Mouse (Mus musculus) kidney, postnatal 10 days (tissue): ENCODE measurements around the gene Dhx9.
"Not testable (repeated sequence)": the region's sequence is repeated elsewhere in the genome, so short reads cannot be mapped to it uniquely, and the experiment has no call there.

Experiments used
- DNase-seq: peaks from one replicate; pipeline ENCODE4 v3.0.0; 2021; ENCODE audit warnings: mixed read lengths

Gene Dhx9

DNA sequence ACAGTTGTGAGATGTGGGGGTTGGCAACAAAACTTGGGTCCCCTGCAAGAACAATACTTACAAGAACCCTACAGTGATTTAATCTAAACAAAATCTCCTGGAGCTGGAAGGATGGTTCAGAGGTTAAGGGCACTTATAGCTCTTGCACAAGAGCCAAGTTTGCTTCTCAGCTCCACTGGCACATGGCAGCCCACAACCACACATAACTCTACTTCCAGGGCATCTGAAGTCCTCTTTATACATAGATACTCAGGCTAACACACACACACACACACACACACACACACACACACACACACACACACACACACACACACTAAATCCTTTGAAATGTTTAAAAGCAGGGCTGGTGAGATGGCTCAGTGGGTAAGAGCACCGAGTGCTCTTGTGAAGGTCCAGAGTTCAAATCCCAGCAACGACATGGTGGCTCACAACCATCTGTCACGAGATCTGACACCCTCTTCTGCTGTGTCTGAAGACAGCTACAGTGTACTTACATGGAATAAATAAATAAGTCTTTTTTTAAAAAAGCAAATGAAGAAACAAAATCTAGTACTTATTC is 71.1 kb downstream of the Dhx9 start:
- not testable (repeated sequence) for DNase-seq

DNA sequence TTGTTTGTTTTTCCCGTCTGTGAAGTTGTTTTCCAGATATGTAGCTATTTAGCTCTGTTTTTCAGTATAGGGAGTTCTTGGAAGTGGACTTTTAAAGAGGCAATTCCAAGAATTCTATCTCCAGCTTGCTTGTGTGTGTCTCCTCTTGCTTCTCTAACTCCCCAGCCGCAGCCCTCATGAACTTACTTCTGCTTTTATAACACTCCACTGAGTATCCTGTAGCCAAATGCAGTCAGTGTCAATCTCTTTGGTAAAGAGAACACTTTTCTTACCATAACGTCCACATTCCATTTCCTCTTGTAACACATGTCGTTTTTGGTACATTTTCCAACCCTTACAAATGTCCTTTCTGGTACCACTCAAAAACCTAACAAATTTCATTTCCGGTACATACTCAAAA is 71.7 kb downstream of the Dhx9 start:
- not testable (repeated sequence) for DNase-seq

DNA sequence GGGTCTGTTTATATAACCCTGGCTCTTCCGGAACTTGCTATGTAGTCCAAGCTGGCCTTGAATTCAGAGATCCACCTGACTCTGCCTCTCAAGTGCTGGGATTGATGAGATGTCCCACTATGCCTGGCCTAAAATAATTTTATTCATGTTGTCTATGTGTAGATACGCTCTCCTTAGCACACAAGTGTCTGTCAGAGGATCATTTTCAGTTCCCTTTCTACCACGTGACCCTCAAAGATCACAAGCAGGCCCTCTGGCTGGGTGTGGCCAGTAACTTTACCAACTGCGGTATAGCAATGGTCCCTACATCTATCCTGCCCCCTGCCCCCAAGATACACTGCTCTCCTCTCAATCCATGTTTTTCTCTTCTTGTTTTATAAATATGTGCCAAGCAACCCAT is 72.5 kb downstream of the Dhx9 start:
- DNase-seq, result no peak

DNA sequence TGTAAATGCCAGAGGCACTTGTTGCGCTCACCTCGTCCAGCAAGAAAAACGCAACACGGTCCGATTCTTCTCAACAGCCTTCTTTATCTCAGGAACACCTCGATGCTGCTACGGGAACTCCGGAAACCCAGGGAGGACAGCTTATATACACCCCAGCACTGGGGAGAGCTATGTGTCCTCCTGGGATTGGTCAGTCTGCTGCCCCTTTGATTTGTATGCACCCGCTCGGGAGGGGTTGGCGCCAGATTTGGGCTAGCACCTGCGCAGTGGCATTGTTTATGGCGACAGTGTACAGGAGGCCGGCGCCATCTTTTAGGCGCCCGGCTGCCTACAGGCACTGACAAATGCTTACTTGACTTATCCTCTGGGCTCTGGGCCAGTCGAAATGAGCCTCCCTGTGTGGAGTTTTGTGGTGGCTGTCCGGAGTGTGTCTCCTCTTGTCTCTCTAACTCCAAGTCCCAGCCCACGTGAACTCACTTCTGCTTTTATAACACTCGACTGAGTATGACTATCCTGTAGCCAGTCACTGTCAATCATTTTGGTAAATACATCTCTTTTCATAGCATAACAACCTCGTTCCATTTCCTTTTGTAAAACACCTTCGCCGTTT is 73.2 kb downstream of the Dhx9 start:
- peak; percentile 43 for DNase-seq

DNA sequence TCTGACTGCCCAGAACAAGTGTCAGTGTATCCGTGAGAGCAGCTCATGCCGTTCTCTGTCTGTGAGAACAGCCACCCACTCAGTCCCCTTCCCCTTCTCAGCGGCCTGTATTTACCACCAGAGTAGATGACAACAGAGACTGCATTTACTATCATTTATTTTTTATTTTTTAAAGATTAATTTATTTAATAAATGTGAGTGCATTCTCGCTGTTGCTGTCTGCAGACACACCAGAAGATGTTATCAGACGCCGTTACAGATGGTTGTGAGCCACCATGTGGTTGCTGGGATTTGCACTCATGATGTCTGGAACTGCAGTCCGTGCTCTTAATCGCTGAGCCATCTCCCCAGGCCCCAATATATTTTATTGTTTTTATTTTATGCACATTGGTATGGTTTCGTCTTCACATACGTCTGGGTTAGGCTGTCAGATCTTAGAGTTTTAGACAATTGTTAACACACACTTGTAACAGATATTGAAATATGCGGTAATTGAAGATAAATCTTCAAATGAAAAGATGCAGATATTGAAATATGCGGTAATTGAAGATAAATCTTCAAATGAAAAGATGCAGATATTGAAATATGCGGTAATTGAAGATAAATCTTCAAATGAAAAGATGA is 74.0 kb downstream of the Dhx9 start:
- not testable (repeated sequence) for DNase-seq

DNA sequence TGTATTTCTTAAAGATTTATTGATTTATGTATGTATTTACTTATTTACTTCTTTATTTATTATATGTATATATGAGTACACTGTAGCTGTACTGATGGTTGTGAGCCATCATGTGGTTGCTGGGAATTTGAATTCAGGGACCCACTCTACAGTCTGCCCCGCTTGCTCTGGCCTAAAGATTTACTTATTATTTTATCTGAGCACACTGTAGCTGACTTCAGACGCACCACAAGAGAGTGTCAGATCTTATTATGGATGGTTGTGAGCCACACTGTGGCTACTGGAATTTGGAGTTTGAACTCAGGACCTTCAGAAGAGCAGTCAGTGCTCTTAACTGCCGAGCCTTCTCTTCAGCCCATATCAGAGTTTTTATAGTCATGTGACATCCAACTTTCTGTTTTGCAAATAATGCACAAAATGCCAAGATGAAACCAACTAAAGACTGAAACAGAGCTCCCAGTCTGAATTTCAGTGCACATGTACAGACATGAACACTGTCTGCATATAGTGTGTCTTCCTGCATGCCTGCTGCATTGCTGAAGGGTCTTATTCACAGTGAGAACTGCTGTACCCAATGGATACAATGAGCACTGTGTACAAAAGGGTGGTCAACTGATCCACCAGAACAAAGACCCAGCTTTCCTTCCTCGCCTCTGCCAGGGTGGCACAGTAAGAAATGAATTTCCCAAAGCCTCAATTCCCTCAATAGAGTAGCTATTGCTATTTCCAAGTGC is 74.6 kb downstream of the Dhx9 start:
- not testable (repeated sequence) for DNase-seq

DNA sequence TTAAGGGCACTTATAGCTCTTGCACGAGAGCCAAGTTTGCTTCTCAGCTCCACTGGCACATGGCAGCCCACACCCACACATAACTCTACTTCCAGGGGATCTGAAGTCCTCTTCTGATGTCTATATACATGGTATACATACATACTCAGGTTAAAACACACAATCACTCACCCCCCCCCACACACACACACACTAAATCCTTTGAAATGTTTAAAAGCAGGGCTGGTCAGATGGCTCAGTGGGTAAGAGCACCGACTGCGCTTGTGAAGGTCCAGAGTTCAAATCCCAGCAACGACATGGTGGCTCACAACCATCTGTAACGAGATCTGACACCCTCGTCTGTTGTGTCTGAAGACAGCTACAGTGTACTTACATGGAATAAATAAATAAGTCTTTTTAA is 75.7 kb downstream of the Dhx9 start:
- no peak for DNase-seq

DNA sequence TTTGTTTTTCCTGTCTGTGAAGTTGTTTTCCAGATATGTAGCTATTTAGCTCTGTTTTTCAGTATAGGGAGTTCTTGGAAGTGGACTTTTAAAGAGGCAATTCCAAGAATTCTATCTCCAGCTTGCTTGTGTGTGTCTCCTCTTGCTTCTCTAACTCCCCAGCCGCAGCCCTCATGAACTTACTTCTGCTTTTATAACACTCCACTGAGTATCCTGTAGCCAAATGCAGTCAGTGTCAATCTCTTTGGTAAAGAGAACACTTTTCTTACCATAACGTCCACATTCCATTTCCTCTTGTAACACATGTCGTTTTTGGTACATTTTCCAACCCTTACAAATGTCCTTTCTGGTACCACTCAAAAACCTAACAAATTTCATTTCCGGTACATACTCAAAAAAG is 76.5 kb downstream of the Dhx9 start:
- DNase-seq, result not testable (repeated sequence)

DNA sequence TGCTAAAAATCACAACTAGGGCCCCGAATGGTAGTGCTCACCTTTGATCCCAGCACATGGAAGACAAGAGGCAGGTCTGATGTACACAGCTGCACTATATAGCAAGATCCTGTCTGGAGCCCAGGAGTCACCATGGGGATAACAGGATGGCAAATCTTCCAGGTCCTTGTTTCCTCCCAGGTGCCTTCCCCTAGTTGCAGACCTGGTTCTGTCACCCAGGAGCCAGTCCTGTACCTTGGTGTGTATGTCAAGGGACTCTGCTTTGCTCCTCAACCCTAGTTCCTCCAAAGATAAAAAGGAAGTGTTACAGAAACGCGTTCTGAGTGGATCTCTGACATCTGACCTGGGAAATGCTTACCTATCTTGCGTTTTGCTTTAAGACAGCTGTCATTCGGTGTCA is 79.2 kb downstream of the Dhx9 start:
- DNase-seq, result not testable (repeated sequence)

DNA sequence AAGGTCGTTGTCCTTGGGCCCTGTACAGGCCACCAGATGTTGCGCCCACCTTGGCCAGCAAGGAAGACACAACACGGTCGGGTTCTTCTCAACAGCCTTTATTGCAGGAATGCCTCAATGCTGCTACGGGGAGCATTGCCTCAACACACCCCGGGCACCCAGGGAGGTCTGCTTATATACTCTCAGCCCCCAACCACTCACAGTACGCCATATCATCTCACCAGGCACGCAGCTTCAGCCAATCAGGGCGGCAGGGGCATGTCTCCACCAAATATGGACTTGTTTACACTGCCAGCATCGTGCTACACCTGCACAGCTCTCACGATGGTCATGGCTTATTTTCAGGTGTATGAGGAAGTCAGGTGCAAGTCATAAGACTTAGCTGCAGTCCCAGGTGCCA is 79.8 kb downstream of the Dhx9 start:
- not testable (repeated sequence) for DNase-seq
